In the genomic region with DNA sequence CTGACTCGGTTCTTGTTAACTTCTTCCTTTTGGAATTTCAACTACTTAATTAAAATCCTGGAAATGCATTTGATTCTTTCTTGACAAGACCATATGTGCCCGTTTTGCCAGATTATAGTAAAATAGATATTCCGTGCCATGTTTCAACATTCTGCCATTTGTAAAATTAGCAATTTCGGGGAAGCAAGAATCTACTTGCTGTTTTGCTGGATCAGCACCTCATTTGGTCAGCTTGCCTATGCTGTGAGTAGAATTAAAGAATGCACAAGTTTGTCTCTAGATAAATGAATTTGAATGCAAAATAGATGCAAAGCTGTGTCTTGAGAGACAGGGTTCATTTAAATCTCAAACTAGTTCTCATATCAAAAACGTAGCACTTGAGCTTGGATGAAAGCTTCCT, we compare ENCODE assay signal across 27 mouse cellular contexts.
"Had no signal": no experiment of that assay in that cellular context is flagged by ENCODE, and none has a peak within 500 bp of the region (broad histone marks: within the 10 kb centered on the region; RNA-seq: fewer than 3 reads in every experiment).

No protein-coding gene starts in this region.

- H3K4me3 ChIP-seq: gastrocnemius, adult 2 months; heart, embryonic 10.5 days; heart, embryonic 12.5 days; hindbrain, embryonic 10.5 days; hindbrain, embryonic 12.5 days; intestine, embryonic 15.5 days; layer of hippocampus, adult 2 months; left cerebral cortex, adult 2 months; limb, embryonic 10.5 days; limb, embryonic 12.5 days; liver, embryonic 13.5 days had no signal

- H3K27ac ChIP-seq: gastrocnemius, adult 2 months; heart, embryonic 10.5 days; hindbrain, embryonic 10.5 days; hindbrain, embryonic 12.5 days; hindbrain, embryonic 14.5 days; intestine, embryonic 15.5 days; layer of hippocampus, adult 2 months; left cerebral cortex, adult 2 months; limb, embryonic 10.5 days; limb, embryonic 12.5 days; liver, embryonic 13.5 days had no signal

- DNase-seq: gastrocnemius, adult 2 months; gastrocnemius, postnatal 10 days; gastrocnemius, postnatal 25 days; heart, adult 18-20 months; heart, postnatal 10 days; heart, postnatal 4 days; kidney, adult 18-20 months; kidney, adult 8-10 months; kidney, postnatal 10 days; kidney, postnatal 25 days; kidney, postnatal 4 days; liver; liver, embryonic 13.5 days had no signal

- H3K9me3 ChIP-seq: heart, embryonic 10.5 days; hindbrain, embryonic 10.5 days; hindbrain, embryonic 12.5 days; intestine, embryonic 15.5 days; limb, embryonic 10.5 days; limb, embryonic 12.5 days; liver, embryonic 13.5 days had no signal

- H3K4me2 ChIP-seq: heart, embryonic 12.5 days; hindbrain, embryonic 12.5 days; hindbrain, embryonic 14.5 days; intestine, embryonic 15.5 days; limb, embryonic 12.5 days; liver, embryonic 11.5 days; liver, embryonic 13.5 days had no signal

- H3K36me3 ChIP-seq: heart, embryonic 10.5 days; heart, embryonic 12.5 days; hindbrain, embryonic 10.5 days; hindbrain, embryonic 12.5 days; intestine, embryonic 15.5 days; limb, embryonic 10.5 days; limb, embryonic 12.5 days; liver, embryonic 13.5 days had no signal

- H3K4me1 ChIP-seq: heart, embryonic 10.5 days; heart, embryonic 12.5 days; hindbrain, embryonic 10.5 days; hindbrain, embryonic 12.5 days; intestine, embryonic 15.5 days; limb, embryonic 10.5 days; limb, embryonic 12.5 days; liver, embryonic 13.5 days had no signal

- H3K9ac ChIP-seq: heart, embryonic 12.5 days; hindbrain, embryonic 12.5 days; hindbrain, embryonic 14.5 days; intestine, embryonic 15.5 days; limb, embryonic 12.5 days; liver, embryonic 13.5 days had no signal

- ATAC-seq: hindbrain, embryonic 16.5 days; inflammation-experienced regulatory T-cells, adult 6 months; intestine, embryonic 15.5 days; intestine, postnatal 0 days had no signal

- H3K27me3 ChIP-seq: heart, embryonic 12.5 days; hindbrain, embryonic 12.5 days; intestine, embryonic 15.5 days; liver, embryonic 13.5 days had no signal
